Mouse (Mus musculus): ENCODE measurements at regions not wholly inside any gene's neighbourhood (a gene's known extent, or its start where the extent isn't known, plus 50 kb on each side); places are given as distances from the start of the nearest gene placed in this dataset.

- no peak for TF ChIP-seq POLR2A (IDR thresholded peaks at IDR 0.05; ENCODE audit: insufficient read depth, low read depth, low read length)
- TF ChIP-seq CTCF (IDR thresholded peaks at IDR 0.05; ENCODE audit: insufficient read depth, low read depth, low read length) = no peak
- no peak overlapping the region for H3K27ac ChIP-seq (ENCODE audit: insufficient read depth, low read depth, low read length)
- WGBS = 86% methylated on average over 13 of the region's 13 CpGs
- no peak overlapping the region for H3K4me3 ChIP-seq (ENCODE audit: insufficient read depth, low read depth, low read length)
- no peaks in the 10 kb centered on the region for H3K4me1 ChIP-seq (ENCODE audit: control insufficient read depth, insufficient read depth, low read length)
Observed at GRCm38 (mm10) chr1:75612083-75612720, 66.1 kb downstream of the Slc4a3 start.

- 82% methylated on average over 2 of the region's 2 CpGs for WGBS
- Histone ChIP-seq H3K4me1 (ENCODE audit: control insufficient read depth, insufficient read depth, low read length) (no peaks in the 10 kb centered on the region), H3K4me3 (ENCODE audit: insufficient read depth, low read depth, low read length) (no peak overlapping the region), H3K27ac (ENCODE audit: insufficient read depth, low read depth, low read length) (no peak overlapping the region)
- TF ChIP-seq CTCF (IDR thresholded peaks at IDR 0.05; ENCODE audit: insufficient read depth, low read depth, low read length) (no peak), POLR2A (IDR thresholded peaks at IDR 0.05; ENCODE audit: insufficient read depth, low read depth, low read length) (no peak)
Observed at GRCm38 (mm10) chr1:75613206-75613605, 67.1 kb downstream of the Slc4a3 start.

- Histone ChIP-seq H3K4me1 (ENCODE audit: control insufficient read depth, insufficient read depth, low read length) (peaks cover 3% of the 10 kb centered on the region; the same call in 1 of the 2 replicates), H3K4me3 (ENCODE audit: insufficient read depth, low read depth, low read length) (no peak overlapping the region), H3K27ac (ENCODE audit: insufficient read depth, low read depth, low read length) (no peak overlapping the region)
- 61% methylated on average over 2 of the region's 2 CpGs for WGBS
- TF ChIP-seq CTCF (IDR thresholded peaks at IDR 0.05; ENCODE audit: insufficient read depth, low read depth, low read length) = no peak
- TF ChIP-seq POLR2A (IDR thresholded peaks at IDR 0.05; ENCODE audit: insufficient read depth, low read depth, low read length) = no peak
Observed at GRCm38 (mm10) chr1:75616971-75617370, 70.9 kb downstream of the Slc4a3 start.

DNA sequence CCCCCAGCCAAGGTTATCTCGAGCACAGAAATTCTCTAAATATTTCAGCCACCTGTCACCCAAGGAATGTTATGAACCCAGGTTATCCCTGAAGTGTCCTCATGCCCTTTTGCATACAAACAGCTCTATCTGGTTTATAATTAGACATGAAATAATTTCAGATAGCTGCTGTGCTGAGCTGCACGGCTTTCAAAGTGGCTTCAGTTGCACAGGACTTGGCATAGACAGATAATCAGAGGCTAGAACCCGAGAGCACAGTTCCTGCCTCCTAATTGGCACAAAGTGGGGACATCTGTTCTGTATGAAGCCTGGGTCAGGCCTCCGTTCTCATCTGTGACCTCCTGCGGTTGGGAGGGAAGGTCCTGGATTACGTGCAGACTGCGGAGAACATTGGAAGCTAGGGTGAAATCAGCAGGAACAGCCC is 72.3 kb downstream of the Slc4a3 start:
- Histone ChIP-seq H3K4me3 (ENCODE audit: insufficient read depth, low read depth, low read length) (no peak overlapping the region), H3K27ac (ENCODE audit: insufficient read depth, low read depth, low read length) (no peak overlapping the region), H3K4me1 (ENCODE audit: control insufficient read depth, insufficient read depth, low read length) (peaks cover 3% of the 10 kb centered on the region; the same call in 1 of the 2 replicates)
- TF ChIP-seq CTCF (IDR thresholded peaks at IDR 0.05; ENCODE audit: insufficient read depth, low read depth, low read length) (no peak), POLR2A (IDR thresholded peaks at IDR 0.05; ENCODE audit: insufficient read depth, low read depth, low read length) (no peak)
- 37% methylated on average over 7 of the region's 7 CpGs for WGBS

- no peak overlapping the region for H3K4me3 ChIP-seq (ENCODE audit: insufficient read depth, low read depth, low read length)
- WGBS = 100% methylated on average over 2 of the region's 2 CpGs
- TF ChIP-seq POLR2A (IDR thresholded peaks at IDR 0.05; ENCODE audit: insufficient read depth, low read depth, low read length) (no peak), CTCF (IDR thresholded peaks at IDR 0.05; ENCODE audit: insufficient read depth, low read depth, low read length) (no peak)
- no peak overlapping the region for H3K27ac ChIP-seq (ENCODE audit: insufficient read depth, low read depth, low read length)
- H3K4me1 ChIP-seq (ENCODE audit: control insufficient read depth, insufficient read depth, low read length) = no peaks in the 10 kb centered on the region
Observed at GRCm38 (mm10) chr1:75630287-75630686, 84.2 kb downstream of the Slc4a3 start.

- H3K4me3 ChIP-seq (ENCODE audit: insufficient read depth, low read depth, low read length) = no peak overlapping the region
- H3K27ac ChIP-seq (ENCODE audit: insufficient read depth, low read depth, low read length) = no peak overlapping the region
- 62% methylated on average over 1 of the region's 1 CpGs for WGBS
- no peaks in the 10 kb centered on the region for H3K4me1 ChIP-seq (ENCODE audit: control insufficient read depth, insufficient read depth, low read length)
- TF ChIP-seq POLR2A (IDR thresholded peaks at IDR 0.05; ENCODE audit: insufficient read depth, low read depth, low read length) = no peak
- no peak for TF ChIP-seq CTCF (IDR thresholded peaks at IDR 0.05; ENCODE audit: insufficient read depth, low read depth, low read length)
Observed at GRCm38 (mm10) chr1:75631729-75632128, 85.7 kb downstream of the Slc4a3 start.

DNA sequence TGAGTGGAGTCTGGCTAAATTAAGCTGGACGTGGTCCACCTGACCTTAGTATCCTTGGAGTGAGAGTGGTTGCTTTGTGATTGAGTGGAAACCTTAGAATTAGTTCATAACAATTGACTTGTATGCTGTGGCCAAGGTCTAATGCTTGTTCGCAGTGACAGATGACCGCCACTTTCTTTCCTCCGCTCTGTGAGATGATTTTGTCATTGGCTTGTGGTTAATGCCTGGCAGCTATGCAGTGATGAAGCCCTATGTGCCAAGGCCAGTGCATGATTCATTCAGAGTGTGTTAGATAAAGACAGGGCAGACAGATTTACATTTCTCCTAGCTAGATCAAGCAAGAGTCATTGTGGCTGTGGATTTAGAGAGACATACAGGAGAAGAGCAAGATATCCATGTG is 89.5 kb downstream of the Slc4a3 start:
- no peak overlapping the region for H3K4me3 ChIP-seq (ENCODE audit: insufficient read depth, low read depth, low read length)
- no peak overlapping the region for H3K27ac ChIP-seq (ENCODE audit: insufficient read depth, low read depth, low read length)
- no peaks in the 10 kb centered on the region for H3K4me1 ChIP-seq (ENCODE audit: control insufficient read depth, insufficient read depth, low read length)
- TF ChIP-seq POLR2A (IDR thresholded peaks at IDR 0.05; ENCODE audit: insufficient read depth, low read depth, low read length) (no peak), CTCF (IDR thresholded peaks at IDR 0.05; ENCODE audit: insufficient read depth, low read depth, low read length) (no peak)
- WGBS = 91% methylated on average over 4 of the region's 4 CpGs

DNA sequence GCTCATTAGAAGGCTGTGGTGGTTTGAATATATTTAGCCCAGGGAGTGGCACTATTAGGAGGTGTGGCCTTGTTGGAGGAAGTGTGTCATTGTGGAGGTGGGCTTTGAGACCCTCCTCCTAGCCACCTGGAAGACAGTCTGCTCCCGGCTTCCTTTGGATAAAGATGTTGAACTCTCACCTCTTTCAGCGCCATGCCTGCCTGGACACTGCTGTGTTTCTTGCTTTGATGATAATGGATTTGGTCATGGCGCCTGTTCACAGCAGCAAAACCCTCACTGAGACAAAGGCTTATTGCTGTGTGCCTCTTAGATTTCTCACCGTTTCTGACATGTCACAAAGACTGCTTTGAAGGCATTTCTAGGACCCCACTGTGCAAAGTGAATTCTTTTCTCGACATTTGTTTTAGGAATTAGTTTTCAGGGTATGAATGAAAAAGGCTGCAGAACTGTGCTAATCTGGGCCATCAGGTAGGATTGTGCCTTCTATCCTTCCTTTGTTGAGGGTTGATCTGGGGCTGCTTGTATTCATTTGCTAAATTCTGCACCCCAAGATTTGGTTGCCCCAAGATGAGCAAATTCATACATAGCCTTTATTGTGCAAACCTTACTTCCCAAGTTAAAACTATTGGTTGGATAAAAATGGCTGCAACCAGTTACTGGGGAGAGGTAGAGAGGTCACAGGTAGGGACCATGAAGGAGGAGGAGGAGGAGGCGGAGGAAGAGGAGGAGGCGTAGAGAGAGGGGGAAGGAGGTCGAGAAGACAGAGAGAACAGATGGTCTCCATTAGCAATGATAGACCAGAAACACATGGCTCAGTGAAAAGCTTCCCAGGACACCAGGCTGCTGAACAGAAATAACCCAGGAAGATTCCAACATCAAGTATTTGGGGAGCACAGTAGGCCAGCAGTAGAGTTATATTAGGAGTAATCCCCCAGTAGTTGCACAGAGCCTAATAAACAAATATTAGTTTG is 93.2 kb downstream of the Slc4a3 start:
- no peak overlapping the region for H3K27ac ChIP-seq (ENCODE audit: insufficient read depth, low read depth, low read length)
- 64% methylated on average over 8 of the region's 8 CpGs for WGBS
- TF ChIP-seq CTCF (IDR thresholded peaks at IDR 0.05; ENCODE audit: insufficient read depth, low read depth, low read length) (no peak), POLR2A (IDR thresholded peaks at IDR 0.05; ENCODE audit: insufficient read depth, low read depth, low read length) (no peak)
- no peaks in the 10 kb centered on the region for H3K4me1 ChIP-seq (ENCODE audit: control insufficient read depth, insufficient read depth, low read length)
- H3K4me3 ChIP-seq (ENCODE audit: insufficient read depth, low read depth, low read length) = no peak overlapping the region

- H3K4me1 ChIP-seq (ENCODE audit: control insufficient read depth, insufficient read depth, low read length) = no peaks in the 10 kb centered on the region
- no peak overlapping the region for H3K4me3 ChIP-seq (ENCODE audit: insufficient read depth, low read depth, low read length)
- H3K27ac ChIP-seq (ENCODE audit: insufficient read depth, low read depth, low read length) = no peak overlapping the region
- WGBS = 78% methylated on average over 3 of the region's 3 CpGs
- TF ChIP-seq CTCF (IDR thresholded peaks at IDR 0.05; ENCODE audit: insufficient read depth, low read depth, low read length) (no peak), POLR2A (IDR thresholded peaks at IDR 0.05; ENCODE audit: insufficient read depth, low read depth, low read length) (no peak)
Observed at GRCm38 (mm10) chr1:75642496-75642895, 96.4 kb downstream of the Slc4a3 start.

Data from olfactory bulb, adult 2 months (tissue).